Comparison of ENCODE assay signal across 11 mouse cellular contexts in the genomic region with DNA sequence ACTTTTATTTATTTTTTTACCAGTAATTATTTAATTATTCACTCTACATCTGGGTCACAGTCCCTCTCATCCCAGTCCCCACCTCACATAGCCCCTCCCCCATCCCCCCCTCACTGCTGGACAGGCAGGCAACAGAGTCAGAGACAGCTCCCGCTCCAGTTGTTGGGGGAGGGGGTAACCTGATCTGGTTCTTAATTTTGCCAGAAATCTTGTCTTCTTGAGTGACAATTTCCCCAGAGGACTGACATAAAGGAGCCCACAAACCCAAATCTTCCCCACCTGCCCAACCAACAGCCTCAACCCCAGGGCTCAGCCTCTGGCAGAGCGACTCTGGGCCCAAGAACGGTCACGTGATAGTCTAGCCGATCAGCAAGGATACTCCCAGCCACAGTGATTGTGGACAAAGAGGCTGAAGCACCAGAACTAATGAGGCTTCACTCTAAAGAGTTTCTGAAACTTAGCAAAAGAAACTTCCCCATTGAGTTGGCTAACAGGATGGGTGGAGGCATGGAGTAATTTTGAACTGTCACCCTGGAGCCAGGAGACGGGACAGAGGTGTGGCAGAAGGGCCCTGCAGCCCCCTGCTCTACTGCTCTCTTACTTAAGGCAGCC. TPM values are rescaled to one million over a fixed set of nuclear protein-coding genes. Genes with fewer than 3 reads are reported as not detected.
DNase-seq lines count a peak whose midpoint lies in the region; ATAC-seq and TF ChIP-seq lines count a peak whose summit lies in the region.
"Had no signal": no experiment of that assay in that cellular context is flagged by ENCODE, and none has a peak within 500 bp of the region (broad histone marks: within the 10 kb centered on the region; RNA-seq: fewer than 3 reads in every experiment).

No protein-coding gene starts in this region.

- peak overlapping the region; percentile 47 for H3K27ac ChIP-seq in lung, postnatal 0 days (ENCODE audit: low read length)

- no peak overlapping the region for H3K9ac ChIP-seq in lung, postnatal 0 days (replicated peaks; ENCODE audit: low read depth)

- H3K36me3 ChIP-seq in lung, postnatal 0 days (ENCODE audit: insufficient read depth, low read length), result no peaks in the 10 kb centered on the region

- peak; percentile 5; the same call in 1 of the 2 replicates for ATAC-seq in lung, postnatal 0 days
- ATAC-seq in megakaryocyte progenitor cell, adult 5-6 weeks (replicated peaks; ENCODE audit: poor library complexity), result peak; percentile 78

- 59% methylated on average over 6 of the region's 6 CpGs for WGBS in lung, postnatal 0 days

- TF ChIP-seq EP300 in lung, postnatal 0 days (IDR thresholded peaks at IDR 0.05), result no peak

- H3K4me3 ChIP-seq in lung, postnatal 0 days (ENCODE audit: low read depth, low read length), result no peak overlapping the region
- H3K4me3 ChIP-seq: erythroblast, embryonic 14.5 days had no signal

- no peak overlapping the region for H3K4me2 ChIP-seq in lung, postnatal 0 days (replicated peaks; ENCODE audit: low read depth, low read length)

- no peak for TF ChIP-seq CTCF in lung, postnatal 0 days (IDR thresholded peaks at IDR 0.05)
- TF ChIP-seq CTCF in brain, embryonic 14.5 days (IDR thresholded peaks at IDR 0.05; ENCODE audit: borderline replicate concordance, extremely low read depth, insufficient read depth, insufficient read length), result no peak

- DNase-seq in heart, adult 11 months, result peak; percentile 97
- no peak for DNase-seq in heart, postnatal 10 days
- DNase-seq in lung, postnatal 0 days (ENCODE audit: low spot score), result peak; percentile 52
- DNase-seq in lung, postnatal 14 days, result no peak
- peak; percentile 31 for DNase-seq in brain, embryonic 14.5 days (ENCODE audit: low read depth)
- DNase-seq in frontal cortex, postnatal 25 days (ENCODE audit: low spot score in 2 of 2), result no peak
- no peak for DNase-seq in right cerebral cortex, adult 18-20 months
- DNase-seq: right cerebral cortex, postnatal 14 days; thymus, adult 2 months had no signal

- H3K27me3 ChIP-seq in lung, postnatal 0 days (replicated peaks; ENCODE audit: insufficient read depth, low read length), result peaks cover 38% of the 10 kb centered on the region

- intact Hi-C loops in heart, postnatal 10 days (cut with DNase I), result loop anchor here (2.0 kb wide), 1 partner anchor 15 kb away; no protein-coding TSS in a partner anchor

- H3K4me1 ChIP-seq in lung, postnatal 0 days (ENCODE audit: insufficient read depth, low read depth, low read length), result peaks cover 25% of the 10 kb centered on the region

- no peaks in the 10 kb centered on the region for H3K9me3 ChIP-seq in lung, postnatal 0 days (ENCODE audit: low read length)

- TF ChIP-seq POLR2A in brain, embryonic 14.5 days (IDR thresholded peaks at IDR 0.05; ENCODE audit: borderline replicate concordance, extremely low read depth, insufficient read depth, insufficient read length, poor library complexity, severe bottlenecking), result no peak

RNA-seq across cellular contexts. Expression of a gene that starts 22.3 kb away (rescaled TPM):
- total RNA-seq in heart, postnatal 10 days (2021), result 10 to 100 TPM; 59.7 to 65.1 TPM
- 37.9 and 38.4 TPM in 2 replicates for polyA plus RNA-seq in lung, postnatal 0 days (2015; fragmentation: Nextera tagmentation; extraction: Ambion mirVana)
- 110 and 167 TPM in 2 replicates for polyA plus RNA-seq in brain, embryonic 14.5 days (2012; rRNA removed)
- total RNA-seq in megakaryocyte progenitor cell, adult 5-6 weeks (2015), result 4.5 and 6.2 TPM in 2 replicates
- total RNA-seq in megakaryocyte progenitor cell, adult 5-6 weeks (2017), result 3.6 and 5.2 TPM in 2 replicates

Comparison
In these comparisons a context has a peak if more than half of its experiments do, and no peak if none do; other contexts are left out.
1. DNase-seq: peak in heart, adult 11 months (single experiment), lung, postnatal 0 days (single experiment) and brain, embryonic 14.5 days (single experiment); none in heart, postnatal 10 days (0 of 2), lung, postnatal 14 days (single experiment), frontal cortex, postnatal 25 days (0 of 2) and right cerebral cortex, adult 18-20 months (single experiment).
2. RNA of a gene that starts 22.3 kb away (total RNA-seq): 59.7 to 65.1 TPM in heart, postnatal 10 days; 3.6 to 6.2 TPM in megakaryocyte progenitor cell, adult 5-6 weeks; every median in the first group is over 4 times any median in the second.